Mouse (Mus musculus): ENCODE results near the gene Rpp14. TPM values are rescaled to one million over a fixed set of nuclear protein-coding genes. Genes with fewer than 3 reads are reported as not detected.

The Rpp14 gene
- polyA plus RNA-seq, 1 experiment from 2014 or later = 34.0 TPM

GRCm38 (mm10) chr14:8052661-8053060 lies 27.5 kb upstream of the Rpp14 start:
- no peaks in the 10 kb centered on the region for H3K4me1 ChIP-seq (replicated peaks; ENCODE audit: control insufficient read depth, insufficient read depth, low read length)
- no peak for TF ChIP-seq CTCF (IDR thresholded peaks at IDR 0.05; ENCODE audit: low read depth)
- ATAC-seq = no peak
- H3K4me3 ChIP-seq (ENCODE audit: low read depth, low read length) = no peak overlapping the region
- WGBS = 98% methylated on average over 7 of the region's 7 CpGs
- no peaks in the 10 kb centered on the region for H3K9me3 ChIP-seq (ENCODE audit: control insufficient read depth)
- H3K9ac ChIP-seq (ENCODE audit: low read depth, low read length) = no peak overlapping the region
- no peaks in the 10 kb centered on the region for H3K27me3 ChIP-seq (replicated peaks; ENCODE audit: control insufficient read depth, insufficient read depth, low read length)
- no peak overlapping the region for H3K27ac ChIP-seq (ENCODE audit: low read depth, low read length)
- H3K4me2 ChIP-seq (replicated peaks; ENCODE audit: low read depth) = no peak overlapping the region
- peaks cover 17% of the 10 kb centered on the region for H3K36me3 ChIP-seq (ENCODE audit: control insufficient read depth, insufficient read depth)

- H3K27me3 ChIP-seq (replicated peaks; ENCODE audit: control insufficient read depth, insufficient read depth, low read length) = no peaks in the 10 kb centered on the region
- no peak overlapping the region for H3K4me3 ChIP-seq (ENCODE audit: low read depth, low read length)
- H3K27ac ChIP-seq (ENCODE audit: low read depth, low read length) = no peak overlapping the region
- H3K4me2 ChIP-seq (replicated peaks; ENCODE audit: low read depth) = no peak overlapping the region
- no peaks in the 10 kb centered on the region for H3K9me3 ChIP-seq (ENCODE audit: control insufficient read depth)
- 46% methylated on average over 17 of the region's 17 CpGs for WGBS
- H3K9ac ChIP-seq (ENCODE audit: low read depth, low read length) = no peak overlapping the region
- H3K4me1 ChIP-seq (replicated peaks; ENCODE audit: control insufficient read depth, insufficient read depth, low read length) = no peaks in the 10 kb centered on the region
- ATAC-seq = peak; percentile 63; the same call in 1 of the 2 replicates
- TF ChIP-seq CTCF (IDR thresholded peaks at IDR 0.05; ENCODE audit: low read depth) = no peak
- H3K36me3 ChIP-seq (ENCODE audit: control insufficient read depth, insufficient read depth) = peaks cover 12% of the 10 kb centered on the region
Observed at GRCm38 (mm10) chr14:8054310-8055102, 25.7 kb upstream of the Rpp14 start.

GRCm38 (mm10) chr14:8056076-8056475 lies 24.1 kb upstream of the Rpp14 start:
- no peak overlapping the region for H3K9ac ChIP-seq (ENCODE audit: low read depth, low read length)
- 73% methylated on average over 5 of the region's 5 CpGs for WGBS
- no peak overlapping the region for H3K4me2 ChIP-seq (replicated peaks; ENCODE audit: low read depth)
- no peaks in the 10 kb centered on the region; the same call in 1 of the 2 replicates for H3K36me3 ChIP-seq (ENCODE audit: control insufficient read depth, insufficient read depth)
- no peaks in the 10 kb centered on the region for H3K4me1 ChIP-seq (replicated peaks; ENCODE audit: control insufficient read depth, insufficient read depth, low read length)
- H3K27me3 ChIP-seq (replicated peaks; ENCODE audit: control insufficient read depth, insufficient read depth, low read length) = no peaks in the 10 kb centered on the region
- H3K4me3 ChIP-seq (ENCODE audit: low read depth, low read length) = no peak overlapping the region
- H3K27ac ChIP-seq (ENCODE audit: low read depth, low read length) = no peak overlapping the region
- no peak for TF ChIP-seq CTCF (IDR thresholded peaks at IDR 0.05; ENCODE audit: low read depth)
- H3K9me3 ChIP-seq (ENCODE audit: control insufficient read depth) = no peaks in the 10 kb centered on the region
- ATAC-seq = no peak

- no peak overlapping the region for H3K4me3 ChIP-seq (ENCODE audit: low read depth, low read length)
- no peaks in the 10 kb centered on the region for H3K9me3 ChIP-seq (ENCODE audit: control insufficient read depth)
- no peak overlapping the region for H3K27ac ChIP-seq (ENCODE audit: low read depth, low read length)
- TF ChIP-seq CTCF (IDR thresholded peaks at IDR 0.05; ENCODE audit: low read depth) = no peak
- no peaks in the 10 kb centered on the region for H3K36me3 ChIP-seq (ENCODE audit: control insufficient read depth, insufficient read depth)
- no peak for ATAC-seq
- H3K9ac ChIP-seq (ENCODE audit: low read depth, low read length) = no peak overlapping the region
- H3K4me1 ChIP-seq (replicated peaks; ENCODE audit: control insufficient read depth, insufficient read depth, low read length) = no peaks in the 10 kb centered on the region
- 92% methylated on average over 7 of the region's 7 CpGs for WGBS
- H3K27me3 ChIP-seq (replicated peaks; ENCODE audit: control insufficient read depth, insufficient read depth, low read length) = no peaks in the 10 kb centered on the region
- no peak overlapping the region for H3K4me2 ChIP-seq (replicated peaks; ENCODE audit: low read depth)
Observed at GRCm38 (mm10) chr14:8059938-8060337, 20.2 kb upstream of the Rpp14 start.

- 31% methylated on average over 3 of the region's 3 CpGs for WGBS
- no peak overlapping the region for H3K4me3 ChIP-seq (ENCODE audit: low read depth, low read length)
- no peaks in the 10 kb centered on the region for H3K9me3 ChIP-seq (ENCODE audit: control insufficient read depth)
- H3K9ac ChIP-seq (ENCODE audit: low read depth, low read length) = no peak overlapping the region
- no peaks in the 10 kb centered on the region for H3K4me1 ChIP-seq (replicated peaks; ENCODE audit: control insufficient read depth, insufficient read depth, low read length)
- no peak overlapping the region for H3K4me2 ChIP-seq (replicated peaks; ENCODE audit: low read depth)
- H3K27me3 ChIP-seq (replicated peaks; ENCODE audit: control insufficient read depth, insufficient read depth, low read length) = no peaks in the 10 kb centered on the region
- H3K36me3 ChIP-seq (ENCODE audit: control insufficient read depth, insufficient read depth) = no peaks in the 10 kb centered on the region
- ATAC-seq = no peak
- H3K27ac ChIP-seq (ENCODE audit: low read depth, low read length) = no peak overlapping the region
- TF ChIP-seq CTCF (IDR thresholded peaks at IDR 0.05; ENCODE audit: low read depth) = no peak
Observed at GRCm38 (mm10) chr14:8062076-8062475, 18.1 kb upstream of the Rpp14 start.

- no peak overlapping the region for H3K4me2 ChIP-seq (replicated peaks; ENCODE audit: low read depth)
- no peaks in the 10 kb centered on the region for H3K27me3 ChIP-seq (replicated peaks; ENCODE audit: control insufficient read depth, insufficient read depth, low read length)
- H3K9me3 ChIP-seq (ENCODE audit: control insufficient read depth) = no peaks in the 10 kb centered on the region
- H3K4me1 ChIP-seq (replicated peaks; ENCODE audit: control insufficient read depth, insufficient read depth, low read length) = no peaks in the 10 kb centered on the region
- no peak overlapping the region for H3K9ac ChIP-seq (ENCODE audit: low read depth, low read length)
- ATAC-seq = no peak
- H3K36me3 ChIP-seq (ENCODE audit: control insufficient read depth, insufficient read depth) = no peaks in the 10 kb centered on the region
- WGBS = 83% methylated on average over 3 of the region's 3 CpGs
- no peak for TF ChIP-seq CTCF (IDR thresholded peaks at IDR 0.05; ENCODE audit: low read depth)
- no peak overlapping the region for H3K27ac ChIP-seq (ENCODE audit: low read depth, low read length)
- H3K4me3 ChIP-seq (ENCODE audit: low read depth, low read length) = no peak overlapping the region
Observed at GRCm38 (mm10) chr14:8062537-8063301, 17.4 kb upstream of the Rpp14 start.
